Comparison of ENCODE assay signal across 9 mouse cellular contexts in the genomic region with DNA sequence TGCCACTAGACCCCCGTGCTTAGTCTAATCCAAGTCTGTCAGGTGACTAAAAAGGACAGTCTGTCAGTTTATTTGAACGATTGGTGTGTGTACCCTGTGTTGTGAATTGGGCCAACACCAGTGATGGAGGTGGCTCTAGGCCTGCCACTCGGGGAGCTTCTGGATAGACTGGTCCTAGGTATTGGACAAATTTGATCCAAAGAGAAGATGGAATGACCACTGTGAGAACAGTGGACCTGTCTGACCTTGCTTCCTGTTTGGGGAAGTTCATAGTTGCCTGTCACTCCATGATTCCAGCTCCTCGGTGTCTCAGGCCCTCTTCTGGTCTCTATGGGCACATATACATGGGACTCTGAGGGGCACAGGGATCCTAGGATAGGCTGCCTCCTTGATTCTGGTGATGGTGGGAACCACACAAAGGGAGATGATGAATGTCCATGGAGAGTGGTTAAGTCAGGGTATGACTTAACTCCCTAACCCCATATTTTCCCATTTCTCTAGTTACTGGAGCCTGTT. TPM values are rescaled to one million over a fixed set of nuclear protein-coding genes. Genes with fewer than 3 reads are reported as not detected.
DNase-seq lines count a peak whose midpoint lies in the region; ATAC-seq and TF ChIP-seq lines count a peak whose summit lies in the region.
"Had no signal": no experiment of that assay in that cellular context is flagged by ENCODE, and none has a peak within 500 bp of the region (broad histone marks: within the 10 kb centered on the region; RNA-seq: fewer than 3 reads in every experiment).

No protein-coding gene starts in this region.

- 0 out of 2 replicates have a peak, but pooled peaks have one; percentile 7 for TF ChIP-seq CTCF in heart, postnatal 0 days (IDR thresholded peaks at IDR 0.05; ENCODE audit: low read depth)

- H3K9ac ChIP-seq in heart, postnatal 0 days (replicated peaks; ENCODE audit: low read depth, low read length) = peak overlapping the region; percentile 97

- peaks cover 16% of the 10 kb centered on the region for H3K4me1 ChIP-seq in heart, postnatal 0 days (ENCODE audit: control insufficient read depth, insufficient read depth)

- peaks cover 30% of the 10 kb centered on the region for H3K36me3 ChIP-seq in heart, postnatal 0 days (replicated peaks; ENCODE audit: control insufficient read depth, insufficient read depth, low read length)
- peaks cover 22% of the 10 kb centered on the region; the same call in 1 of the 2 replicates for H3K36me3 ChIP-seq in macrophage (ENCODE audit: inconsistent target)

- no peak for ATAC-seq in heart, postnatal 0 days (ENCODE audit: insufficient read depth, low read depth)

- H3K4me2 ChIP-seq in heart, postnatal 0 days (ENCODE audit: low read depth, low read length) = peak overlapping the region; percentile 97

- no peak for TF ChIP-seq EP300 in heart, postnatal 0 days (IDR thresholded peaks at IDR 0.05; ENCODE audit: low read depth)

- DNase-seq in heart, adult 11 months = peak; percentile 80
- no peak for DNase-seq in heart, postnatal 14 days
- DNase-seq in ES-CJ7 (ENCODE audit: low read depth, low spot score) = peak; percentile 60
- DNase-seq in heart, postnatal 0 days (ENCODE audit: low spot score) = no peak
- DNase-seq in adrenal gland, postnatal 10 days = no peak
- DNase-seq in c-Kit-positive CD71-positive TER-119-positive erythroid progenitor cells, embryonic 14.5 days (ENCODE audit: low spot score) = no peak
- DNase-seq in gastrocnemius, postnatal 10 days = no peak
- DNase-seq: retina, postnatal 1 day had no signal

- H3K9me3 ChIP-seq in heart, postnatal 0 days (replicated peaks; ENCODE audit: control insufficient read depth, low read length) = no peaks in the 10 kb centered on the region

- WGBS in heart, postnatal 0 days = 41% methylated on average over 4 of the region's 4 CpGs
- 6% methylated on average over 4 of the region's 4 CpGs for WGBS in macrophage (ENCODE audit: missing documents)

- peak overlapping the region; percentile 86; the same call in 1 of the 2 replicates for H3K27ac ChIP-seq in heart, postnatal 0 days (ENCODE audit: low read depth)
- peak overlapping the region; percentile 59; the same call in 1 of the 2 replicates for H3K27ac ChIP-seq in macrophage

- peak overlapping the region; percentile 94 for H3K4me3 ChIP-seq in heart, postnatal 0 days (ENCODE audit: low read depth, low read length)
- peak overlapping the region; percentile 98 for H3K4me3 ChIP-seq in macrophage (ENCODE audit: inconsistent target)

- intact Hi-C loops in heart, postnatal 14 days (cut with DNase I) = loop anchor here (2.0 kb wide), 1 partner anchor 15 kb away; no protein-coding TSS in a partner anchor

- no peaks in the 10 kb centered on the region for H3K27me3 ChIP-seq in heart, postnatal 0 days (ENCODE audit: control insufficient read depth, insufficient read depth, low read length)

- H3K79me2 ChIP-seq in macrophage (ENCODE audit: inconsistent target) = peaks cover 18% of the 10 kb centered on the region

RNA-seq across cellular contexts. Expression of a gene that starts 1.3 kb away (rescaled TPM):
- total RNA-seq in heart, postnatal 14 days (2021) = 100 to 1,000 TPM; 540 to 612 TPM
- total RNA-seq in heart, postnatal 0 days (2014; rRNA removed; ENCODE audit: low replicate concordance) = 145 and 161 TPM in 2 replicates
- 481 and 513 TPM in 2 replicates for polyA plus RNA-seq in heart, postnatal 0 days (2015; fragmentation: Nextera tagmentation; extraction: Ambion mirVana)
- total RNA-seq in macrophage (2018; cell fraction: chromatin; rRNA removed) = 100 to 1,000 TPM in 1 of 26 experiments, 10 to 100 TPM in 22, 1 to 10 TPM in 3; 7.8 to 113 (median 17.4) TPM
- 1,000 to 10,000 TPM in 6 of 26 experiments, 100 to 1,000 TPM in 20; 365 to 1,079 (median 619) TPM for total RNA-seq in macrophage (2018; cell fraction: cytosol; rRNA removed)
- total RNA-seq in macrophage (2018; cell fraction: nucleus; rRNA removed) = 100 to 1,000 TPM in 9 of 26 experiments, 10 to 100 TPM in 17; 47.6 to 158 (median 92.7) TPM
- 335 to 822 TPM (median 800 TPM) in 3 replicates for polyA plus RNA-seq in macrophage (2018)
- 1,000 to 10,000 TPM; 1,220 to 1,241 TPM for total RNA-seq in adrenal gland, postnatal 10 days (2021)
- total RNA-seq in gastrocnemius, postnatal 10 days (2021) = 100 to 1,000 TPM; 757 to 807 TPM

RNA-seq across cellular contexts. Expression of a gene that starts 13.2 kb away (rescaled TPM):
- 10 to 100 TPM; 55.6 to 58.4 TPM for total RNA-seq in heart, postnatal 14 days (2021)
- total RNA-seq in heart, postnatal 0 days (2014; rRNA removed; ENCODE audit: low replicate concordance) = 52.3 and 71.4 TPM in 2 replicates
- polyA plus RNA-seq in heart, postnatal 0 days (2015; fragmentation: Nextera tagmentation; extraction: Ambion mirVana) = 36.4 and 36.6 TPM in 2 replicates
- total RNA-seq in macrophage (2018; cell fraction: chromatin; rRNA removed) = 100 to 1,000 TPM; 129 to 289 (median 162) TPM
- 10 to 100 TPM; 61.3 to 84.7 (median 73.0) TPM for total RNA-seq in macrophage (2018; cell fraction: cytosol; rRNA removed)
- 100 to 1,000 TPM in 5 of 26 experiments, 10 to 100 TPM in 21; 72.5 to 117 (median 88.0) TPM for total RNA-seq in macrophage (2018; cell fraction: nucleus; rRNA removed)
- 73.4 to 112 TPM (median 77.6 TPM) in 3 replicates for polyA plus RNA-seq in macrophage (2018)
- total RNA-seq in adrenal gland, postnatal 10 days (2021) = 100 to 1,000 TPM in 1 of 2 experiments, 10 to 100 TPM in 1; 86.6 to 103 TPM
- 10 to 100 TPM; 65.5 to 67.0 TPM for total RNA-seq in gastrocnemius, postnatal 10 days (2021)

RNA-seq across cellular contexts. Expression of a gene that starts 20.7 kb away (rescaled TPM):
- total RNA-seq in heart, postnatal 14 days (2021) = 10 to 100 TPM; 32.1 to 32.5 TPM
- total RNA-seq in heart, postnatal 0 days (2014; rRNA removed; ENCODE audit: low replicate concordance) = 23.5 and 41.7 TPM in 2 replicates
- polyA plus RNA-seq in heart, postnatal 0 days (2015; fragmentation: Nextera tagmentation; extraction: Ambion mirVana) = 11.8 and 13.7 TPM in 2 replicates
- total RNA-seq in macrophage (2018; cell fraction: chromatin; rRNA removed) = 10 to 100 TPM; 17.2 to 81.8 (median 27.5) TPM
- 1 to 10 TPM; 2.9 to 8.1 (median 5.7) TPM for total RNA-seq in macrophage (2018; cell fraction: cytosol; rRNA removed)
- 10 to 100 TPM in 21 of 26 experiments, 1 to 10 TPM in 5; 5.4 to 60.3 (median 19.3) TPM for total RNA-seq in macrophage (2018; cell fraction: nucleus; rRNA removed)
- polyA plus RNA-seq in macrophage (2018) = 3.6 to 7.0 TPM (median 5.4 TPM) in 3 replicates
- 10 to 100 TPM; 27.9 to 37.0 TPM for total RNA-seq in adrenal gland, postnatal 10 days (2021)
- 10 to 100 TPM; 18.7 to 30.0 TPM for total RNA-seq in gastrocnemius, postnatal 10 days (2021)

RNA-seq across cellular contexts. Expression of a gene that starts 28.3 kb away (rescaled TPM):
- 10 to 100 TPM; 25.7 to 27.6 TPM for total RNA-seq in heart, postnatal 14 days (2021)
- 10.8 and 19.2 TPM in 2 replicates for total RNA-seq in heart, postnatal 0 days (2014; rRNA removed; ENCODE audit: low replicate concordance)
- polyA plus RNA-seq in heart, postnatal 0 days (2015; fragmentation: Nextera tagmentation; extraction: Ambion mirVana) = 12.5 and 13.6 TPM in 2 replicates
- 1,000 to 10,000 TPM in 2 of 26 experiments, 100 to 1,000 TPM in 22, 10 to 100 TPM in 2; 91.8 to 1,107 (median 329) TPM for total RNA-seq in macrophage (2018; cell fraction: chromatin; rRNA removed)
- total RNA-seq in macrophage (2018; cell fraction: cytosol; rRNA removed) = 1,000 to 10,000 TPM in 13 of 26 experiments, 100 to 1,000 TPM in 13; 132 to 2,956 (median 939) TPM
- 1,000 to 10,000 TPM in 15 of 26 experiments, 100 to 1,000 TPM in 11; 163 to 2,419 (median 1,098) TPM for total RNA-seq in macrophage (2018; cell fraction: nucleus; rRNA removed)
- 67.8 to 98.8 TPM (median 74.9 TPM) in 3 replicates for polyA plus RNA-seq in macrophage (2018)
- total RNA-seq in adrenal gland, postnatal 10 days (2021) = 10 to 100 TPM; 11.4 to 27.2 TPM
- 10 to 100 TPM in 1 of 2 experiments, 1 to 10 TPM in 1; 8.1 to 10.5 TPM for total RNA-seq in gastrocnemius, postnatal 10 days (2021)

RNA-seq across cellular contexts. Expression of a gene that starts 39.9 kb away (rescaled TPM):
- 10 to 100 TPM; 47.9 to 57.3 TPM for total RNA-seq in heart, postnatal 14 days (2021)
- total RNA-seq in heart, postnatal 0 days (2014; rRNA removed; ENCODE audit: low replicate concordance) = 60.6 and 69.9 TPM in 2 replicates
- polyA plus RNA-seq in heart, postnatal 0 days (2015; fragmentation: Nextera tagmentation; extraction: Ambion mirVana) = 90.1 and 90.6 TPM in 2 replicates
- 10 to 100 TPM in 17 of 26 experiments, 1 to 10 TPM in 9; 1.9 to 38.0 (median 16.8) TPM for total RNA-seq in macrophage (2018; cell fraction: chromatin; rRNA removed)
- 10 to 100 TPM; 17.3 to 30.4 (median 23.3) TPM for total RNA-seq in macrophage (2018; cell fraction: cytosol; rRNA removed)
- total RNA-seq in macrophage (2018; cell fraction: nucleus; rRNA removed) = 10 to 100 TPM in 17 of 26 experiments, 1 to 10 TPM in 9; 5.1 to 34.8 (median 13.5) TPM
- 15.4 to 48.5 TPM (median 20.8 TPM) in 3 replicates for polyA plus RNA-seq in macrophage (2018)
- 100 to 1,000 TPM; 108 to 114 TPM for total RNA-seq in adrenal gland, postnatal 10 days (2021)
- total RNA-seq in gastrocnemius, postnatal 10 days (2021) = 10 to 100 TPM; 40.1 to 43.8 TPM

Comparison
In these comparisons a context has a peak if more than half of its experiments do, and no peak if none do; other contexts are left out.
1. DNase-seq: peak in heart, adult 11 months (single experiment) and ES-CJ7 (single experiment); none in heart, postnatal 14 days (0 of 2), heart, postnatal 0 days (single experiment), adrenal gland, postnatal 10 days (single experiment), c-Kit-positive CD71-positive TER-119-positive erythroid progenitor cells, embryonic 14.5 days (single experiment) and gastrocnemius, postnatal 10 days (single experiment).